Mouse (Mus musculus) adrenal gland, postnatal 25 days (tissue): ENCODE measurements at regions not wholly inside any gene's neighbourhood (a gene's known extent, or its start where the extent isn't known, plus 50 kb on each side); places are given as distances from the start of the nearest gene placed in this dataset.
A peak's percentile ranks its signal among the peaks of the same experiment; 100 is the strongest.

Experiments
- DNase-seq: peaks from one replicate; pipeline ENCODE4 v3.0.0; 2021; ENCODE audit warnings: mixed read lengths

DNA sequence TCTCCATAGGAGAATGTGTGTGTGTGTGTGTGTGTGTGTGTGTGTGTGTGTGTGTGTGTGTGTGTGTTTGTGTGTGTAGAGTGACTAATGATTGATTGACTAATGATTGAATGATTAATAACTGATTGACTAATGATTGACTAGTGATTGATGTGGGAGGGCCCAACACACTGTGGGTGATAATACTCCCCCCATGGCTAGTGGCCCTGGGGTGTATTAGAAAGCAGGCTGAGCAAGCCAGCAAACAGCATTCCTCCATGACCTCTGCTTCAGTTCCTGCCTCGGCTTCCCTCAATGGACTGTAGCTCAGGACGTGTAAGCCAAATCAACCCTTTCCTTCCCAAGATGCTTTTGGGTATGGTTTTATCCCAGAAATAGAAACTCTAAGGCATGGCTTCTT, 114.1 kb upstream of the Rreb1 start:
- no peak for DNase-seq

DNA sequence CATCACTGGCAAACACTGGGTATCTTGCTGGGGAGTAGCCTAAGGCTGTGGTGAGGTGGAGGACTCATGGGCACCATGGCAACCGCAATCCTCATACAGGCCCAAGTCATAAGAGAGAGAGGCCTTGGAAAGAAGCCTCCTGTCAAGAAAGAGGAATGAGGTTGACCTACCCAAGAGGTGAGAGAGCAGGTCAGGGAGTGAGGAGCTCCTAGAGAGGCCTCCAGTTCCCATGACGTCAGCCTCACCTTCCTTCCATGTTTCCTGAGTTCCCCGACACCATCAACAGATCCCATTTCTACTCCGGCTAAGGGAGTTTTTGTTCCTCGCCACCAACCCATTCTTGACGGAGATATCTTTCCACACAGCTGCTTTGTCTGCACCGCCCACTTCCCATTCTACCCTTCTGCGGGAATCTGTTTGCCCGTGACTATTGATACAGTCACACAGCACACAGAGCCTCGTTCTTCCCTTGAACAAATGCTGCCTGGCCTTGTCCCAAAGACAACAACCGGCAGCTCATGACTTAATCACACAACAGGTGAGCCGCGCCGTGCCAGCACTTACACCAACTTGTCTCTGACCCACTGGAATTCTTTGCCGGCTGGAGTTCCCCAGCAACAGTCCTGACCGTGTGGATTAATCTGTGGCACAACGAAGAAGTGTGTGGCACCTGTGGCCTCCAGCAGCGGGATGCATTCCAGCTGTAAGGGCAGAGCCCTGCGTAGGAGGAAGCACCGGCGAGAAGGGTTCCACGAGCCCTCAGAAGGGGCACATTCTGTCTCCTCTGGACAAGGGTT, 111.8 kb upstream of the Rreb1 start:
- no peak for DNase-seq

DNA sequence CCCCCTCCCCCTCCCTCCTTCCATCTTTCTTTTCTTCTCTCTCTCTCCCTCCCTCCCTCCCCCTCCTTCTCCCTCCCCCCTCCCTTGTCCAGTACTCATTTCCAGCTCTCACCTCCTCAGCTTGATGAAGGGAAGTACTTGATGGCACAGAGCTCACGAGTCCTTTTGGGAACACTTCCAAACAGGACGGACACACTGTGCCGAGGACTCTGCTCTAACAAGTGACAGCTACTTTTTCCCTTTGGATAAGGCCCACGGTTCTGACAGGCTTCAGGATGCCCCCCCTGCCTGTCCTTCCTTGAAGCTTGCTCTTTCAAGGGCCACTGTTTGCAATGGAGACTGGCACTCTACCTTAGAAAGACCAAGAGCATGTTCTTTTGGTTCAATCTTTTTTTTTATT, 110.8 kb upstream of the Rreb1 start:
- DNase-seq, result no peak

DNA sequence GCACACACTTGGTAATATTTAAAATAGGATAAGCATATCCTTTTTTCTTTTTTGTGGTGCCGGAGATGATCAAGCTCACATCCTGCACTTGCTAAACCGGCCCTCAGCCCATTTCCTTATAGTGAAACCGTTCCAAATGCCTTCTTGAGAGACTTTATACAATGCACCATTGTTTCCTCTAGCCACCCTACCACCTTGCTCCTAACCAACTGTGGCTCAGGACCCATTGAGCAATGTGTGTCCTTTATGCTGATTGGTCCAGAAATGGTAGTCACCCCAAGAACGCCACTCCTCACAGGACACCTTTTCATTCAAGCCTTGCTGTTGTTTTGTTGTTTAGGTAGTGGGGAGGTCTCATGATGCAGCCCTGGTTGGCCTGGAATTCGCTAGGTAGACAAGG, 110.3 kb upstream of the Rreb1 start:
- no peak for DNase-seq

DNA sequence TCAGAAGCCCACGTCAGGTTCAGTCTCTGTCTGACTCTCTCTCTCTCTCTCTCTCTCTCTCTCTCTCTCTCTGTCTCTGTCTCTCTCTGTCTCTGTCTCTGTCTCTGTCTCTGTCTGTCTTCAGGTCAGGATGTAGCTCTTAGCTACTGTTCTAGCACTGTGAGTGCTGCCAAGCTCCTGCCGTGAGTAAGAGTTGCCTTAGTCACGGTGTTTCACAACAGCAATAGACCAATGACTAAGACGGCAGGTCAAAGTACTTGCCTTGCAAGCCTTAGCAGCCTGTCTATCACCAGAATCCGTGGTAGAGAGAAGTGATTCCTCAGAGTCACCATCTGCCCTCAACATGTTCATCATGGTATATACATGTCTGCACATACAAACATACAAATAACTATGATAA, 107.1 kb upstream of the Rreb1 start:
- peak; percentile 20 for DNase-seq

DNA sequence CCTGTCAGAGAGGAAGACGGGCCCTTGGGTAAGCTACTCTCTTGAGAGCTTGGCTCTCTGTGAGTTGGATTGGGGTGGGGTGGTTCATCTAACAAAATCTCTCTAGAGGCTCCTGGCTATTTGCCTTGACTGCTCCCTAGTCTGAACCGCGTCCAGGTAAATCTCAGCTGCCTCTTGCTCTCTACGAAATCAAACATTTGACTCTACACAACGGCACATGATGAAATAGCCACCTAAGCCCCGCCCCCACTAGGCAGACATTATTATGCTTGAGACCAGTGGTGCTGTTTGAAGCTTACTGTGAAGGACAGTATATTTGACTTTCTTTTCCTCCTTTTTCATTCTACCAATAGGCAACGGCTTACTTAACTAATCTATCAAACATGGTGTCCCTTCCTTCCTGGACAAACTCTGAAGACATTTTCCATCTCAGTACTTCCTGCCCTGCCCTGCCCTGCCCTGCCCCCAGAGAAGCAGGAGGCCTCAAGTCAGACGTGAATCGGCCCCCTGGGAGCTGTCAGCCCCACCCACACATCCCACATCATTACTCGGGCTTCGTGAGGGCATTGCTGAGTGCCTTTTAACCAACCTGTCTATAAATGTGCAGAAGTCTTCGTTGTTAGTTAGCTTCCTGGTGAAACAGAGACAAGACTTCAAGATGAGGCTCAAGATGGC, 103.4 kb upstream of the Rreb1 start:
- DNase-seq, result no peak

DNA sequence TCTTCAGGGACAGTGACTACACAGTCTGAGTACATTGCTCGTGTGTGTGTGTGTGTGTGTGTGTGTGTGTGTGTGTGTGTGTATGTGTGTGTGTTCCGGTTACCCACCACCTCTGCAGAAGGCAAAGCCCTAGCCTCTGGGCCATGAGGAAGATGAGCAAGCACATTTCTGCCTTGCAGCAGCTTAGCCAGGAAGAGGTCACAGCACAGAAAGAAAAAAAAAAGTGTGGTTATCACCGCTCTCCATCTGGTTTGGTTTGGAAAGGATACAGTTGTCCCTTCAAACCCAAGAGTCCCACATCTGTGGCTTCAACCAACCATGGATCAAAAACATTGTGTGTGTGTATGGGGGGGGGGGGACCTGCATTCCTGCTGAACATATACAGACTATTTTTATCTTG, 102.5 kb upstream of the Rreb1 start:
- DNase-seq, result no peak

DNA sequence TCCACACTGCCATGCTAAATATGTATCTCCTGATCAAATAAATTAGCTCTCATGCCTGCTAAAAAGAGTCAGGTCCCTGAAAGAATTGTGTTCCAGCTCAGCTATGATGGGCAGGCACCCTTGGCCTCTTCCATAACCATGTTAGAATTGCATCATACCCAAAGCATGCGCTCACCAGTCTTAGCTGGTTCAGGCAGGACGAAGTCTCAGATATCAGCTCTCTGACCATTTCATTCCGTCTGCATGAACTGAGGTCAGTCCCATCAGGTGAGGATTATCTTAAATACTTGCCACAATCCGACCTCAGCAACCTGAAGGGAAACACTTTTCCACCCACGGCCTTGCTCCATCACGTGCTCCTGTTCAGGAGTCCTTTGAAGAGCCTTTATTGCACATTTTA, 101.3 kb upstream of the Rreb1 start:
- DNase-seq, result no peak

DNA sequence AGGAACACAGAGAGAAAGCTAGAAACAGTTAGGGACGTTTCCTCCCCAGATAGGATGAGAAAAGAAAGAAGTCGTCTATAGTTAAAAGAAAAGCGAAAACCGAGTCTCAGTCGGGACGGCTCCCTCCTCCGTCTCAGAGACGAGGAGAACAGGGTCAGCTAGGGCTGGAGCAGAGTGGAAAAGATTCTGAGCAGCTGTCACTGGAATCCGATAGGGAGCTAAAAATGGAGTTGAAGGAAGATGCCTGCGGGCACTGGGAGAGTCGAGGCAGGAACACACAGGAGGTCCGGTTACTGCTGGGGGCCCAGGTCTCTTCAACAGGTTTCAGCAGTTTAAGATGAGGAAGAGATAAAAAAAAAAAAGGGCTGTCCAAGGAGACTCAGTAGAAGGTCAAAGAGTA, 99.9 kb upstream of the Rreb1 start:
- DNase-seq, result no peak

DNA sequence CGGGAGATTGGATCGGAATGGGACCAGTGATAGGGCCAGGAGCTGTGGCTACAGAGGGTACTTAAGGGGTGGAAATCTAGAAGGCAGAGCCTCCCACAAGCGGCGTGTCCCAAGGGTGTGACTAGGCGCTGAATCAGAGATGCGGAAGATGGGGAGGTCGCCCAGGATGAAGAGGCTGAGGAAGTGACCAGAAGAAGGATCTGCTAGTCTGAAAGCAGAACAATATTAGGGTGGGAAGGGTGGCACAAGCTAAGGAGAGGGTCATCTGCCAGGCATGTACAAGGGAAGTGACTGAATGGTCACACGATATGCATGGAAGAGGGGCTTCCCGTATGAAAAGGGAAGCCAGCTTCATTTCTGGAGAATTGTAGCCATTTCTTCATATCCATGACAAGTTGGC, 99.4 kb upstream of the Rreb1 start:
- no peak for DNase-seq

DNA sequence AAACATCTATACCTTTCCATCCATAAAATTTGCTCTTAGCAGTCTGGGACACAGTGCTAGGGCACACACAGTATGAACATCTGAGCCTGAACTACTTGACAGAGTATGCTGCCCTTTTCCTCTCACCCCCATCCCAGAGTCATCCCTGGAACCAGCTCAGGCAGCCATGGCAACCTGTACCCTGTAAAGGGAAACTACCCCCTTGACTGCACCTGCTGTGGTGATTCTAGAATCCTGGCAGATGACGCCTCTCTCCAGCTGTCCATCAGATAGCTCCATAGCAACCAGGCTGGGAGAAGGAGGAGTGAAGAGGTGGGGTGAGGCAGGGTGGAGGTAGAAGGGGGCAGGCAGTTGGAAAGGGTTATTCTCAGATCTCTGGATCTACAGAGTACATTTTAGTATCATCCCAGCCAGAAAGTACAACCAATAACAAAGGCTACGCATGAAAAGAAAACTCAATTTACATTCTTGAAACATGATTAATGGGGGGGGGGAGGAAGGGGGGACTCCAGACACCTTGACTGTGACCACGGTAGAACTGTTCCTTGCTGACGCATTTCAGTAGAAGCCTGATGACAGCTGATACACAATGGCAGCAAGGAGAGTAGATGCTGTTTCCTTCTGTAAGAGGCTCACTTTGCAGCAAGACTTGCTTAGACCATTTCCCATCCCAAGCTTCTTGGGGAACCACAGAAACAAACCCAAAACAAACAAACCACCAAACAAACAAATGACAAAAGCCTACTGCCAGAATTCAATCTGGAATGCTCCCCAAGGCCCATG, 97.2 kb upstream of the Rreb1 start:
- no peak for DNase-seq

DNA sequence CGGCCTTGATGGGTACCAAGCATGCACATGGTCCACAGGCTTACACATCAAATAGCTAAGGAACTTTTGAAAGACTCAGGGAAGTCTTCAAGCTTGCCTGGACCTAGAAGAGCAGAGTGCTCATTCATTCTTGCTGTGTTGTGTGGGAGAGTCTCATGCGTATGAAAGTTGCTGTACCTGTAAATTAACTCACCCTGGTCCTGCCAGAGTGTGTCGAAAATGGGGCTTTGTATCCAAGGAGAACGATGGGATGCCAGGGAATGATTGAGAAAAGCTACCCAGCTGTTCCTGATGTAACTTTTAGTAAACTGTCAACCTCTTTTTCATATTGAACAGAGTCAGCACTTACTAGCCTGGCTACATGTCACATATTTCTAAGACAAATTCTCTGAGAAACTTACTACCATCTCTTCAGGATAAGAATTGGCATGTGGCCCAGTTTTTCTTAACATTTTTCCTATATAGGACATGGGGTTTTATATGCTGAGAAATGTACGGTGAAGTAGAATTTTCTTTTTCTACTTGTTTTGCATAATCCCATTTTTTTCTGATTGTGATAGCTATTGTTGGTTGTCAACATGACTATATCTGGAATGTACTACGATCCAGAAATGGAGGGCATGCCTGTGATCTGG, 95.0 kb upstream of the Rreb1 start:
- no peak for DNase-seq

DNA sequence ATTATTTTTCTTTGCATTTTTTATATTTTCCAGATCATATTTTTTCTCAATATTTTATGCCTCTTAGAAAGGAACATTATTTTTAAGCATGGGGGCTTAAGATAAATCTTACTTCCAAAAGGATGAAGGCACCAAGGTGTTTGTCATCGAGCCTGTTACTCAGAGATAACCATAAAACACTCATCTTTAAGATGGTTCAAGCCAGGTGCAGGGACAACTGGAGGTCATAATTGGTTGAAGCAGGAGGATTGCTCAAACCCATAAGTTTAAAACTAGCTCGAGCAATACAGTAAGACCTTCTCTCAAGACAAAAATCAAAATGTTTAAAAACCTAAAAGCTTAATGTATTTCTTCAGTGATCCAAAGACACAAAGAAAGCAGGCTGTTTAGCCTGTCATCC, 92.6 kb upstream of the Rreb1 start:
- no peak for DNase-seq

DNA sequence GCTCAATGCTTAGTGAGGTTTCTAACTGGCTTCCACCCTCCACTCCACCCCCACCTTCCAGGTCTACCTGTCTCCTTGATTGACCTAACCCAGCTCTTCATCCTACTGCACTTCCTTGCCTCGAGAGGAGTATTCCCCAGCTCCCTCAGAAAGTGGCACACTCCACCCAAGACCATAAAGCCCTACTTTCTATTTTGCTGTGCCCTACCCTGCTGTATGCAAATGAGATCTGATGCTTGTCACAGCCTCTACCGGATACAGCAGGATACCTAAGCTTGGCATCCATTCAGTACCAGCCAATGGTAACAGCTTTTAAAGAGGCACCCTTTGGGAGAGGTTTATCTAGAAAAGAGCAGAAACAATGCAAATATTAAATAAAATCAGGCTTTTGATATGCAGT, 92.1 kb upstream of the Rreb1 start:
- no peak for DNase-seq

DNA sequence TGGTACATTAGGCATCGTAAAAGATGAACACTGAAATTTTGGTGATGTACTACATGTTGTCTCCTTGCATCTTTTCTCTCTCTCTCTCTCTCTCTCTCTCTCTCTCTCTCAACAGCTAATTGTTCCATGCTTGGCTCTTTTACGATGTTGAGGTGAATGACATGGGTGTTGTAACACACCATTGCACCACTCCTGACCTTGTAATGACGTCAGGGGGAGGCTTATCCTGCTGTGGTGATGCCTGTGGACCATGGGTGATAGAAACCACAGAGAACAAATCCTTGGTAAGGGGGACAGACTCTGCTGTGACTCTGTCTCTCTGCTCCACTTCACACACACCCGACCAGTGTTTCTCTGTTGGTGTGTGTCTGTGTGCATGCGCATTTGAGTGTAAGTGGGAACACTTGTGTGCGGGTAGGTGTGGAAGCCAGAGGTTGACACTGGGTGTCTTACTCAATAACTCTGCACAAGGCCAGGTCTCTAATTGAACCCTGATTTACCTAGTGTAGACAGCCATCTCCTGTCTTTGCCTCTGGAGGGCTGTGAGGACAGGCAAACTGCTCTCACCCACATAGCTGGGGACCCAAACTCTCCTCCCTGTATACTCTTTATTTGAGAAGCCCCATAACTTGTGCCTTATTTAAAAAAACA, 88.9 kb upstream of the Rreb1 start:
- peak; percentile 28 for DNase-seq

DNA sequence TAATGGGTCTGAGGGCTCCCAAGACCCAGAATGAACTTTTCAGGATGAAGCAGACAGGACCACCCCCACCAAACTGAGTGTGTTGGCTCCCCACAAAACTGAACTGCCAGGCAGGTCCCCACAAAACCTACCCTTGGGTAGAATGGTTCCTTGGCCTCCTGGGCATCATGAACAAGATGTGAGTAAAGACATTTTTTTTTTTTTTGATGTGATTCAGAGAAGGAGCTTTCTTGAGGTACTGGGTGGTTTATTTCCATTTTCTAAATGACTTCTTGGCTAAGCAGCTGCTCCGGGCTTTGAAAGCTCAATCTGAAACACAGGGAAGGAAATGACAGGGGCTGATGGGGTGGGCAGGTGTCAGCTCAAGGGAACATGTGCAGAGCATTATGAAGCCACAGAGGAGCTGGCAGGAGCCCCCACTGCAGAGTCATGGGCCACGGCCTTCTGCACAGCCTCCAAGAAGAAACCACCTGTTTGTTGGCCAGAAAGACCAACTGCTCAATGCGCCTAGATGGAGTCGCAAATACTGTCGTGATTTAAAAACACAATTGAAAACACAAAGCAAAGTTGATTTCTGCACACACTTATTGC, 86.2 kb upstream of the Rreb1 start:
- DNase-seq, result no peak

DNA sequence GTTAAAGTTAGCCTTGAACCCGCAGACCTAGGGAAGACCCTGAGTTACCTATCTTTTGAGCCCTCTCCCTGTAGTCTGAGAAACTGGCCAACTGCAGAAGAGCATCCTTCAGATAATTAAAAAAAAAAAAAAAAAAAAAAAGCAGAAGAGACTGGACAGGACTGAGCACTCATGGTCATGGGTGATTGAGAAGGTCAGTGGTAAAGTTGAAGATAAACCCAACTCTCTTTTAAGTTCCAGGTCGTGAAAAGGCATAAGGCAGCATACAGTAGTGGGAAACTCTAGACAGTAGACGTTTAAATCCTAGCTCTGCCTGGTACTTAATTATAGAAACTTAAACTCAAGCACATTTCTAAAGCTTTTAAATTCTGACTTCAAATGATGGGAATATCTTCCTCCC, 84.6 kb upstream of the Rreb1 start:
- DNase-seq, result no peak

DNA sequence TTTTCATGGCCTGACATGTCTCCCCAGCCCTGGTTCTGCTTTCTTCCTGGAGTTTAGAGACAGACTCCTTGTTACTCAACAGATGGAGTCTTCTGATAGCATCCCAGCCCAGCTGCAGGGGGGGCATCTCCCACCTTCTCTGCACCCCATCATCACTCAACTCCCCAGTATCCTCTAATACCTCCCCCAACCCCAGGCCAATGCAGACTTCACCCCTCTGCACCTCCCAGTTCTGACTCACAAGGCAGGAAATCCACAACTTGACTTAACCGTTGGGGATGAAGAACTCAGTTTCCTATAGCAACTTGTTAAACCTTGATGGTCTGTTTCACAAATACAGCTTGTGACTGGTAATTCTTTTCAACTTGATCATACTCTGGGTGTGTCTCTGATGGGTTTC, 73.7 kb upstream of the Rreb1 start:
- DNase-seq, result no peak

DNA sequence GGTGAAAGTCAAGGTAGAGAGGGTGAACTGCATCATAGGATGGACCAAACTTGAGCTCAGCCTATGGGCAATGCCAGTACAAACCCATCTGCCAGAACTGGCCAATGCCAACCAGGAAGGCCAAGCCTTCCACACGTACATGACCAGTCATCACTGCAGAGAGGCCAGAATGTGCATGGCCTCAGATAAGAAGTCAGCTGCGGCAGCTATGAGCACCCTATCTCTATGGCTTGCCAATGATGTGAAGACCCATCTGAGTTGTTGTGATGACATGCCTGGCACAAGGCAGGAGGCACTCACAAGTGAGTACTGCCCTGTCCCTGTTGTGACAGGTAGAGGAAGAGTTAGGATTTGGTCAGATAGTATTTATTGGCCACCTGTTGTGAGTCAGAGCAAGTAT, 72.7 kb upstream of the Rreb1 start:
- DNase-seq, result no peak

DNA sequence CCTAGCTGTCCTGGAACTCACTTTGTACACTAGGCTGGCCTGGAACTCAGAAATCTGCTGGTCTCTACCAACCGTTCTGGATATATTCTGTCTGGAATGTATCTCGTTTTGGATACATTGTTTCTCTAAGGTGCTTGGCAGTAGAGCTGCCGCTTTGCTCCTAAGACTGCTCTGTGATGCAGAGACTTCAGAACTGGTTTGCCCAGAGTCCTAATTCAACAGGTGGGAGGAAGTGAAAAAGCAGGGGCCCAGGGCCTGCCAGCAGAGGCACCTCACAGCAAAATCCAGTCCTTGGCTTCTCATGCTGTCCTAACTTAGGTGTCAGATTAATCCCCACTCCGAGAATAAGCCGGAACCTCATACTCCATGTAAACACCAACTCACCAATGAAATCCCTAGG, 67.3 kb upstream of the Rreb1 start:
- no peak for DNase-seq

DNA sequence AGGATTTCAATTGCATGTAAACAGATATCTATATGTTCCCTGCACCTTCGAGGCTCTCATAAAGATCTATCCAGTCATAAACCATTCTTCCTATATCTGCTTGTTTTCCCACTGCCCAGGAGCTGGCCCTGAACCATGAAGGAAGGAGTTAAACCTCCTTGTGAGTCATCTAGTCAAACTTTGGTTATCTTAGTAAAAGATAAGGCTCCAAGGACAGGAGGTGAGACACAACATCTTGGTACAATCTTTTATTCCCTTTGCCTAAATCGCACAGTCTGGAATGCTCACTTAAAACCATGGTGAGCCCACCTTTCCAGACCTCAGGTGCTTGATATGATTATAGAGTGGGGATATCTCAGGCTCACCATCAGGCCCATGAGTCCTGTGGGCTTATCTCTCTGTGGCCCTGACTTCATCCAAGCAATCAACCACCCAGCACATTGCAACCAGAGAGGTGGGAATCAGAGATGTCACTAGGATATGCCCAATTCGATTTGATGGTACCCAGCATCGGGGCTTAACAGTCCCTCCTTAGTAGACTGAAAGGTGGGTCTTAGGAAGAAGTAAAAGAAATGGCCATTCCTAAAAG, 65.2 kb upstream of the Rreb1 start:
- no peak for DNase-seq
